Mouse (Mus musculus): Measurements from ENCODE around the gene Zdhhc18.

- TF ChIP-seq CTCF (conservative IDR thresholded peaks at IDR 0.05; ENCODE audit: insufficient read depth, insufficient read length, low read depth, low read length), result no peak
- no peak for TF ChIP-seq POLR2A (IDR thresholded peaks at IDR 0.05; ENCODE audit: low read depth, low read length)
Measured at GRCm38 (mm10) chr4:133662945-133663344, 13.0 kb upstream of the Zdhhc18 start.

All from kidney, adult 2 months (tissue).